Mouse (Mus musculus): ENCODE results near the gene Ggct.

GRCm38 (mm10) chr6:54934930-54935329 lies 57.8 kb downstream of the Ggct start:
- TF ChIP-seq CTCF (IDR thresholded peaks at IDR 0.05; ENCODE audit: low read depth): no peak
- no peak for TF ChIP-seq EP300 (IDR thresholded peaks at IDR 0.05; ENCODE audit: low read depth)
